Mouse (Mus musculus) liver, embryonic 14.5 days (tissue): Measurements from ENCODE around the gene Sh3pxd2b.

Experiments used
- CTCF ChIP-seq: IDR thresholded peaks from 2 replicates; pipeline ENCODE4 v1.5.1; 2016; ENCODE audit warnings: antibody characterized with exemption, low read depth, control low read depth
- EP300 ChIP-seq: IDR thresholded peaks from 2 replicates; pipeline ENCODE4 v1.6.1; 2016; ENCODE audit warnings: antibody characterized with exemption, low read depth

GRCm38 (mm10) chr11:32343350-32343749, 4.3 kb upstream of the Sh3pxd2b start:
- TF ChIP-seq EP300 (no peak), CTCF (no peak)
